25 mouse cellular contexts compared by ENCODE assay signal in the genomic region with DNA sequence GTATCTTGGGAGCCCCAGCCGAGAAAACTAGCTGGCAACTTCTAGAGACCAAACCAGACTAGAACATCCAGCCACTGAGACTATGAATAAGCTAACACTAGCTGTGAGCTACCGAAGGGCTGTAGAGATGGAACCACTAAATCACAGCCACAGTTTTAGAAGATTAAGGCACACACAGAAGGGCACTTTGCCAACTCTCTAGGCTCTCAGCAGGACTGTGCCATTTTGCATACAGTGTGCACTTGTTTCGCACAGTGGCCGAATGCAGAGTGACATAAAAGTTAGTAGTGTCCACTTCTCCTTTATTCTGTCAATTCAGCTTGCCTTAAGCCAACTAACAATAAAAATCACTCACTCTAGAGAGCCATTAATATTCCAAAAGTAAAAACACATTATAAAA.
DNase-seq lines count a peak whose midpoint lies in the region; ATAC-seq lines count a peak whose summit lies in the region.
"Had no signal": no experiment of that assay in that cellular context is flagged by ENCODE, and none has a peak within 500 bp of the region (broad histone marks: within the 10 kb centered on the region; RNA-seq: fewer than 3 reads in every experiment).

No protein-coding gene starts in this region.

- intact Hi-C loops in left cerebral cortex, postnatal 4 days (cut with DNase I): no loop called here

- ATAC-seq in hindbrain, embryonic 14.5 days (ENCODE audit: low FRiP score): 0 out of 2 replicates have a peak, but pooled peaks have one; percentile 43
- ATAC-seq in neural tube, embryonic 14.5 days (ENCODE audit: low read depth): 0 out of 2 replicates have a peak, but pooled peaks have one; percentile 46
- no peak for ATAC-seq in activated CD4-positive, CD25-positive, alpha-beta regulatory T cell, adult 4 months
- ATAC-seq: Patski had no signal

- H3K36me3 ChIP-seq in hindbrain, embryonic 14.5 days (replicated peaks; ENCODE audit: control insufficient read depth, insufficient read depth): no peaks in the 10 kb centered on the region
- no peaks in the 10 kb centered on the region for H3K36me3 ChIP-seq in hindbrain, embryonic 10.5 days
- no peaks in the 10 kb centered on the region for H3K36me3 ChIP-seq in neural tube, embryonic 14.5 days (ENCODE audit: control insufficient read depth, insufficient read depth, low read length)
- H3K36me3 ChIP-seq: G1E; hindbrain, embryonic 12.5 days; limb, embryonic 13.5 days had no signal

- no peak overlapping the region for H3K4me3 ChIP-seq in hindbrain, embryonic 14.5 days (replicated peaks; ENCODE audit: low read length)
- H3K4me3 ChIP-seq in hindbrain, embryonic 10.5 days: no peak overlapping the region
- no peak overlapping the region for H3K4me3 ChIP-seq in neural tube, embryonic 14.5 days (ENCODE audit: low read depth, low read length)
- H3K4me3 ChIP-seq: erythroblast, embryonic 14.5 days; hindbrain, embryonic 12.5 days; left cerebral cortex, adult 2 months; limb, embryonic 13.5 days; megakaryocyte, embryonic 14.5 days had no signal

- no peaks in the 10 kb centered on the region for H3K27me3 ChIP-seq in hindbrain, embryonic 14.5 days (ENCODE audit: control insufficient read depth, insufficient read depth, low read length)
- no peaks in the 10 kb centered on the region for H3K27me3 ChIP-seq in hindbrain, embryonic 10.5 days (ENCODE audit: insufficient read depth, poor library complexity, severe bottlenecking)
- H3K27me3 ChIP-seq in neural tube, embryonic 14.5 days (ENCODE audit: control insufficient read depth, insufficient read depth, low read length): no peaks in the 10 kb centered on the region
- H3K27me3 ChIP-seq: hindbrain, embryonic 12.5 days; limb, embryonic 13.5 days; megakaryocyte, embryonic 14.5 days had no signal

- 68% methylated on average over 4 of the region's 4 CpGs for WGBS in hindbrain, embryonic 14.5 days
- 83% methylated on average over 4 of the region's 4 CpGs for WGBS in hindbrain, embryonic 10.5 days
- 37% methylated on average over 4 of the region's 4 CpGs for WGBS in neural tube, embryonic 14.5 days

- H3K4me2 ChIP-seq in hindbrain, embryonic 14.5 days (replicated peaks): no peak overlapping the region
- no peak overlapping the region for H3K4me2 ChIP-seq in neural tube, embryonic 14.5 days (ENCODE audit: low read depth, low read length)
- H3K4me2 ChIP-seq: hindbrain, embryonic 12.5 days; limb, embryonic 13.5 days; liver, embryonic 11.5 days had no signal

- H3K9ac ChIP-seq in hindbrain, embryonic 14.5 days: no peak overlapping the region
- H3K9ac ChIP-seq in neural tube, embryonic 14.5 days (replicated peaks; ENCODE audit: low read depth, low read length): no peak overlapping the region
- H3K9ac ChIP-seq: hindbrain, embryonic 12.5 days; limb, embryonic 13.5 days had no signal

- no peaks in the 10 kb centered on the region for H3K4me1 ChIP-seq in hindbrain, embryonic 14.5 days (replicated peaks; ENCODE audit: control insufficient read depth, insufficient read depth, low read length)
- peaks cover 6% of the 10 kb centered on the region; the same call in 1 of the 2 replicates for H3K4me1 ChIP-seq in hindbrain, embryonic 10.5 days (replicated peaks)
- no peaks in the 10 kb centered on the region for H3K4me1 ChIP-seq in neural tube, embryonic 14.5 days (ENCODE audit: control insufficient read depth, insufficient read depth, low read length)
- H3K4me1 ChIP-seq: limb, embryonic 13.5 days had no signal

- H3K9me3 ChIP-seq in hindbrain, embryonic 14.5 days (ENCODE audit: control insufficient read depth, low read length): no peaks in the 10 kb centered on the region
- H3K9me3 ChIP-seq in hindbrain, embryonic 10.5 days: no peaks in the 10 kb centered on the region
- H3K9me3 ChIP-seq in neural tube, embryonic 14.5 days (ENCODE audit: control insufficient read depth, low read length): no peaks in the 10 kb centered on the region
- H3K9me3 ChIP-seq: G1E; hindbrain, embryonic 12.5 days; limb, embryonic 13.5 days; megakaryocyte, embryonic 14.5 days had no signal

- no peak for DNase-seq in hindbrain, embryonic 14.5 days (ENCODE audit: low spot score)
- no peak for DNase-seq in hindbrain, embryonic 10.5 days (ENCODE audit: low spot score)
- DNase-seq in left cerebral cortex, postnatal 4 days: peak; percentile 7
- no peak for DNase-seq in left cerebral cortex, adult 11 months (ENCODE audit: low spot score)
- DNase-seq in neural tube, embryonic 10.5 days (ENCODE audit: extremely low spot score, low spot score): no peak
- DNase-seq: adrenal gland, postnatal 14 days; cerebellum, adult 18-20 months; cerebellum, postnatal 14 days; gastrocnemius, postnatal 14 days; heart, postnatal 14 days; kidney, adult 9 months; kidney, postnatal 10 days; lung, postnatal 4 days; thymus, adult 2 months; thymus, postnatal 36 days had no signal

- no peak overlapping the region for H3K27ac ChIP-seq in hindbrain, embryonic 14.5 days
- no peak overlapping the region for H3K27ac ChIP-seq in hindbrain, embryonic 10.5 days
- H3K27ac ChIP-seq in neural tube, embryonic 14.5 days (ENCODE audit: low read depth, low read length): no peak overlapping the region
- H3K27ac ChIP-seq: hindbrain, embryonic 12.5 days; left cerebral cortex, adult 2 months; limb, embryonic 13.5 days had no signal
